Mouse (Mus musculus) cerebellum, adult 11 months (tissue): ENCODE results near the gene Nenf.

Experiments used
- DNase-seq: peaks from one replicate; pipeline ENCODE4 v3.0.0; 2022

Nenf gene

DNA sequence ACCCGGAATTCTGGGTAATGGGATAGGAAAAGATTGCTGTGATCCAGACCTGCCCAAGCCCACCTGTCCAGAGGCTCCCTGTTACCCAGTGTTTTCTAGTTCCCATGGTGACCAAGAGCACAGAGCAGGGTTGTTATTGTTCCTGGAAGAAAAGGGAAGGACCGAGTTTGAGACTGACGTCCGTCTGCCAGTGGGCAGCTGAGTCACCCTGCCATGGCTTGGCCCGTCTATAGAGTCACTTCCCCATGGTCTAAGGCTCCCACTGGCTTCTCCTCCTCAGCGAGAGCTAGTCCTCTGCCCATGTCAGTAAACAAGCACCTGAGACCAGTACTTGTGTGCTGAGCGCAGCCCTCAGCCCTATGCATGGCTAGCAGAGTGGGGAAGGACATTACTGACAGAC is 36.8 kb downstream of the Nenf start:
- no peak for DNase-seq

DNA sequence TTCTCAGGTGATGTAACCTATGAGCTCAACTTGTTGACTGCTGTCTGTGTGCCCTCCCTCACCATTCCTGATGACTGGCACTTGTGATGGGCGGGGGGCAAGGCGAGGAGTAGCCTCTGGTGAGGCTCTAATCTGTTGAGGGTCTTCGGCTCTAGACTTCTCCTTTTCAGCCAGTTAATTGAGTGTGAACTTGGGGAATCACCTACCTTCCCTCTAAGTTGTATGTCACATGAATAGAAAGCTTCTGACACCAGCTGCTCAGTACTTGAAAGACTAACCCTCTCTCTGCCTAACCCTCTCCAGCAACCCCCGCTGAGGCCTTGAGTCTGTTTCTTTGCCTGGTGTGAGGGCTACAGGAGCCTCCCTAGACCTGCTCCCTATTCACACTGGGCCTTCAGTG is 39.7 kb downstream of the Nenf start:
- DNase-seq: no peak

DNA sequence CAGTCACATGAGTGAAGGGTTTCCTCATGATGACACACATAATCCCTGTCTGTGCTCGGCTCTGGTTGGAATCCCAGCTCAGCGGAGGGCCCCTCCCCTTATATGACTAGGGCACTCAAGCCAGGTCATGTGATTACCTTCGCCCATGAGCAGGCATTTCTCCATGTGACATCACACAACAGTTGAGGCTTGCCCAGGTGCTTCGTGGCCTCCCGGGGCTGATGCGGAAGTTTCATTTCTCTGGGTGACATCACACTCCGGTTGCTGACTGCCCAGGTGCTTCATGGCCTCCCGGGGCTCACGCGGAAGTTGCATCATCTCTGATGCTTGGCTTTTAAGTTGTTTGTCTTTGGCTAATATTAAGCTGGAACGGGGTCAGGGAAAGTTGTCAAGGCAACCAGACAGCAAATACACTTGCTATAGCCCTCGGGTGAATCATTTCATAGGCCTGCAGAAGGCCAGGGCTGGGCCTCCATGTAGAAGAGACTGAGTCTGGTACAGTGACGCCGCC is 40.4 kb downstream of the Nenf start:
- no peak for DNase-seq

DNA sequence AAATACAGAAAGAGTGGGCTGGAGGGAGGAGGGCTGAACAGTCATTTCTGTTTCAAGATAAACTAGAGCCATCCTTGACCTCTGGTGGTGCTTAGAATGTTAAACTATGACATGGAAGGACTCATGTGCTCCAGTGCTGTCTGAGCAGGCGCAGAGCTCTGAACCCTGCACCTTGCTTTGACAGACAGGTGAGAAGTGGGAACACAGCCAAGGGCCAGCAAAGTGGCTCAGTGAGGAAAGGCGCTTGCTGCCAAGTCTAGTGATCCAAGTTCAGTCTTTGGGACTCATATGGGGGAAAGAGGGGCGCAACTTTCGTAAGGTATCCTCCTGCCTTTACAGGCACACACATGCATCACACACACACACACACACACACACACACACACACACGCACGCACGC is 41.8 kb downstream of the Nenf start:
- DNase-seq: no peak

DNA sequence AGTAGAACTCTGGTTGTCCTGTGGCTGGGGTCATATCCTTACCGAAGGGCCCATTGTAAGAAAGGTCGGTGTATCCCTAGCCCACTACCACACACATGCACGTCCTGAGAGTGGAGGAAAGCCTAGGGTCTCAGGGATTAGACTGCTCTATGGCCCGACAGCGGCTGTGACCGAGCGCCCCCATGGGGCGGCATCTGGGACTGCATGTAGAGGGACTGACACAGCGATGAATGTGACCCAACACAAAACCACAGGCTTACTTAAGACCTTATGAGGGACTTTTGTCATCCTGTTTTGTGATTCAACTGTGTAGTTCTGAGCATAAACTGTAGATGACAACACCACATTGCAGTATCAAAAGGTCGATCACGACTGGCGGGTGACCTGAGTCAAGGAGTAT is 42.5 kb downstream of the Nenf start:
- DNase-seq: peak; percentile 37

GRCm38 (mm10) chr1:191272660-191273059 is 45.3 kb downstream of the Nenf start:
- no peak for DNase-seq

- DNase-seq: no peak
Observed at GRCm38 (mm10) chr1:191269648-191269952, 48.4 kb downstream of the Nenf start.

- no peak for DNase-seq
Observed at GRCm38 (mm10) chr1:191268797-191269647, 49.0 kb downstream of the Nenf start.

DNA sequence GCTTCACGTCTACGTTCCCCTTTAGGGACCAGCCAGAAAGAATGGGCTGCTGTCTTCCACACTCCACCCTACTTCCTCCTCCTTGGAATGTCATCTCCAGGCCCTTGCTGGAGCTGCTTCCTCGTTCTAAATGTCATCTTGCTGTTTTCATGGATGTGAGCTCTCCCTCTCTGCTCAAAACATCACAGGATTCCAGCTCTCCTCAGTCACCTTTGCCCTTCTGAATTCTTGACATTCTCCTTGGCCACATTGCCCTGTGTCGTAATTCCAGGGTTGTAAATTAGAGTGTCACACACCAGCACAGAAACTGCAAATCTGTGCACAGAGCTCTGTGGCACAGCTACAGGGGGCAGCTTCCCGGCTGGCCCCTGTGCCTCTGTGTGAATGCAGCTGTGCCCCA is 50.1 kb downstream of the Nenf start:
- no peak for DNase-seq

- no peak for DNase-seq
Observed at GRCm38 (mm10) chr1:191267162-191267561, 50.8 kb downstream of the Nenf start.

GRCm38 (mm10) chr1:191263471-191263870 is 54.5 kb downstream of the Nenf start:
- no peak for DNase-seq

GRCm38 (mm10) chr1:191261861-191262260 is 56.1 kb downstream of the Nenf start:
- no peak for DNase-seq

- no peak for DNase-seq
Observed at GRCm38 (mm10) chr1:191259661-191260060, 58.3 kb downstream of the Nenf start.

GRCm38 (mm10) chr1:191259121-191259520 is 58.9 kb downstream of the Nenf start:
- no peak for DNase-seq

DNA sequence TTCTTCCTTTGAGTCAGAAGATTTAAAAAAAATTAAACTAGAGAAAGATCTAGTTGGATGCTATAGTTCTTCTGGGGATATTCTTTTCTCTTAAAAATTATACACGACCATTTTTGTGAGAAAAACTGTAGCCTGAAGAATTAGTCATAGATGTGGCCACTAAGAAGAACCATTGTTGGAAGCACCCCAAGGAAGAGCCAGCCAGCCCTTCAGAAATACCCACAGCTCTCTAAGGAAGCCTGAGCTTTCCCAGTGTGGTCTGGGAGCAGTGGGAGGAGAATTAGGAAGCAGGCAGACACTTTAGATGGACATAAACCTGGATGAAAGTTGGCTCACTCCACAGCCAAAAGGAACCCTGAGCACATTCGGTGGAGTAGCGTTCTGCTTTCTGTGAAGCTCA is 59.5 kb downstream of the Nenf start:
- DNase-seq: no peak

DNA sequence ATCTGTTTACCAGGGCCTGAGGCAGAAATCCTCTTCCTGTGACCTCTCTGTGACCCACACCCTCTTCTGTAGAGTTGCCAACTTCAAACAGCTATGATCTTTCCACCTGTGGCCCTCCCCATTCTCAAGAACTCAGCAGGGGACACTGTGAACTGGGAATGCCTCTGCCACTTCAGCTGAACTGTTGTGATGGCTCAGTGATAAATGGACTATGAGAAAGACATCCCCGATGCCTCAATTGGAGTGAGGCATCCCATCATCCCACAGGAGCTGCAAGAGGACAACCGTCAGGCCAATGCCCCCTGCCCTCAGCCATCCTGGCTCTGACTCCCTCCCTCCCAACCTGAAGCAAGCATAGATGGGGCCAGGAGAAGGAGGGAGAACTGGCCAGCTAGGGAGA is 60.0 kb downstream of the Nenf start:
- no peak for DNase-seq

DNA sequence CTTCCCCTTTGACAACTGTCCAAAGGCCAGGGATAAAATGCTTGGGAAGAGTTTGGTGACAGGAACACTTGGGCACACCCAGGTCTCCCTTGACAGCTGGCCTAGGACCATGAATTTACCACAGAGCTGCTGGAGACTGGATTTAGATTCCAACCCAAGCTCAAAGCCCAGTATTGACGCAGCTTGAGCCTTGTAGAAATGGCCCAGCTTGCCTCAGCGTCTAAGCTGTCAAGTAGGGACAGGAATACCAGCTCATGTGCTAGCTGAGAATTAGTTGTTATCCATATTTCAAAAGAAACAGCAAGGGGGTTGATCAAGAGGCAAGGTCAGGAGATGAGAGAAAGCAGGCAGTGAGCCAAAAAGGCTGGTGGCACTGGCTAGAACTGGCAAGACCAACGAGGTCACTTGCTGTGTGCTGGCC is 60.6 kb downstream of the Nenf start:
- no peak for DNase-seq
